Mouse (Mus musculus) olfactory bulb, adult 2 months (tissue): ENCODE results near the gene Mpig6b.

Source experiments
- CTCF ChIP-seq: fragments of 200-500 bp; IDR thresholded peaks from 2 replicates; pipeline ENCODE4 v1.5.1; 2012; ENCODE audit warnings: low read depth, mild to moderate bottlenecking, low read length, moderate library complexity; ENCODE audit not compliant: insufficient read depth
- POLR2A ChIP-seq: fragments of 200-500 bp; IDR thresholded peaks from 2 replicates; pipeline ENCODE4 v1.6.1; 2012; ENCODE audit warnings: mild to moderate bottlenecking, low read depth, low read length, moderate library complexity; ENCODE audit not compliant: insufficient read depth

DNA sequence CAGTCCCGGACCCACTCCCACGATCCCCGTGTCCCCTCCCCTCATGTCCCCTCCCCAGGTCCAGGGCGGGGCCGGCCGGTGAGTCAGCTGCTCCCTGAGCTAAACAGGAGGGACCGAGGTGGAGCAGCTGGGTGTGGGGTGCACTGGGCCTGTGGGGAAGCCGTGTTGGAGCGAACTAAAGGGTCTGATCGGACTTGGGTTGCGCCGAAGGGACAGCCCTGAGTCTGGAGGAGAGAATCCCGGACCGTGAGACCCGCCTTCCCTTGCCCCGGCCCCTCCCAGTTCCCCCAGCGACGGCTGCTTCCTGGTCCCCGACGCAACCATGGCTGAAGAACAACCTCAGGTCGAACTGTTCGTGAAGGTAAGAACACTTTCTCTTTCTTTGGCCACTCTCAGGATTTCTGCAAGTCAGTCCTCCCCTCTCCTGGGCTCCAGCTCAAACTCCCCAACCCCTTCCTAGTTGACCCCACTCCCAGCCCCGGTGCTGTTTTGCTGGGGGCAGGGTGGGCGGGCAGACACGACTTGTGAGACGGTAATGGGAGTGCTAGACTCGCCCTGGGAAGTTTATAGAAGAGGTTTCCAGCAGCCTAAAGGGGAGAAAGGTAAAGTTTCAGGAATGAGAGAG, 15.7 kb downstream of the Mpig6b start:
- TF ChIP-seq CTCF (no peak), POLR2A (no peak)
